Mouse (Mus musculus): ENCODE data around the gene Olfr224. TPM values are rescaled to one million over a fixed set of nuclear protein-coding genes. Genes with fewer than 3 reads are reported as not detected.

The Olfr224 gene
- polyA plus RNA-seq (2012; ENCODE audit: insufficient read depth, insufficient read length, missing spikeins), result not detected in 2 replicates

DNA sequence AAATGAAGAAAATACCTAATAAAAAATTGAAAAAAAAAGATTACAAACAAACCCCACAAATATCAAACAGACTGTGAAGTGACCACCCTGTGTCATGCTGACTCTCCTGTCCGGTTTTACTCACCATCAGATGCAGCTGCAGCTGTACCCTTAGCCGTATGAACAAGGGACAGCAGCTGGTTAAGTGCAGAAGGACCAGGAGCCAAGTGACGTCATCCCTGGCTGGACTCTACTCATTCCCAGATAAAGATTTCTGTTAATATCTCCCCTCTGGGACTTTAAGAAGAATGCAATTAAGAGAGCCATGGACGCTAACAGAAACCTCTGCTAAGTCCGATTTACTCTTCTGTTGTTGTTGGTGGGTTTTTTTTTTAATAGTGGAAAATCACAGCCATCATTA is at the start of gene Olfr224:
Olfr224 (minus strand) TSS at position 149 of the 400 bp plus-strand sequence.
- TF ChIP-seq POLR2A (IDR thresholded peaks at IDR 0.05; ENCODE audit: borderline replicate concordance, low read depth, low read length), result no peak
- no peak for TF ChIP-seq CTCF (IDR thresholded peaks at IDR 0.05; ENCODE audit: low read depth, low read length)
- Histone ChIP-seq H3K27ac (ENCODE audit: insufficient read depth, low read depth, low read length) (no peak within 1 kb of the TSS), H3K4me1 (ENCODE audit: control insufficient read depth, insufficient read depth, low read length) (no peaks in the 10 kb centered on the region), H3K4me3 (ENCODE audit: insufficient read depth, low read length) (no peak within 1 kb of the TSS)

DNA sequence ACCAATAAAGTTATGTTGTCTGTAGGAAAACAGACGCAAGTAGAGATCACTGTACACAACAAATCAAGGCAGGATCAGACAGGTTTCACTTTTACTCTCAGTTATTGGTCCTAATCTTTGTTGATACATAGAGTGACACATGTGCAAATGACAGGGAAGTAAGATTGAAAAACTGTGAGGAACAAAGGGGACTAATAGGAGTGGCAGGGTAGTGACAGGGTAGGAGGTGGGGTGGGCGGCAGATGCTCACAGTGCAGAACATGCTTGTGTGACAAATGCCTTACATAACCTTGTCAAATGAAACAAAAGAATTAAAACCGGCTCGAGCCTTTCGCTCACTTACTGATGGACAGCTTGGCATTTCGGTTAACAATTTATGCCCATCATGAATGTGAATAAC is 48.4 kb upstream of the Olfr224 start:
- Histone ChIP-seq H3K4me3 (ENCODE audit: insufficient read depth, low read length) (no peak overlapping the region), H3K4me1 (ENCODE audit: control insufficient read depth, insufficient read depth, low read length) (no peaks in the 10 kb centered on the region), H3K27ac (ENCODE audit: insufficient read depth, low read depth, low read length) (no peak overlapping the region)
- TF ChIP-seq CTCF (IDR thresholded peaks at IDR 0.05; ENCODE audit: low read depth, low read length) (no peak), POLR2A (IDR thresholded peaks at IDR 0.05; ENCODE audit: borderline replicate concordance, low read depth, low read length) (no peak)

- H3K4me3 ChIP-seq (ENCODE audit: insufficient read depth, low read length), result no peak overlapping the region
Measured at GRCm38 (mm10) chr11:58618369-58618768, 48.0 kb upstream of the Olfr224 start.

DNA sequence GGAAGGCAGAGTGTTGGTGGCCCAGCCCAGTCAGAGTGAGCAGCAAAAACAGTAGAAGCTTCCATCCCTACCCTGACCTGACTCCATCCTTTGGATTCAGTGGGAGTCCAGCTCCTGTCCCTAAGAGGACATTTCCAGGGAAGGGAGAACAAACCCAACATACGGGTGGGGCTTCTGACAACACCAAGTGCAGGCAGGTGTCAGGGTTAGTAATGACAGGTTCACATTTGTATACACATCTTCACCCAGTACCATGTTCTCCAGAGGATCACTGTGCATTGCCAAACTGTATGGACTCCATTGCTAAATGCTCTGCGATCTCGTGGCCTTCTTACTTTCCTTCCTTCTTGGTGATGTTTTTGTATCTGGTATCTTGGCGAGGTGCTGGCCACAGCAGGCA is 45.6 kb upstream of the Olfr224 start, which contains the start of gene 2210407C18Rik:
2210407C18Rik (minus strand) TSS at position 101 of the 400 bp plus-strand sequence.
- TF ChIP-seq CTCF (IDR thresholded peaks at IDR 0.05; ENCODE audit: low read depth, low read length), result no peak
- TF ChIP-seq POLR2A (IDR thresholded peaks at IDR 0.05; ENCODE audit: borderline replicate concordance, low read depth, low read length), result no peak
- no peaks in the 10 kb centered on the region for H3K4me1 ChIP-seq (ENCODE audit: control insufficient read depth, insufficient read depth, low read length)
- H3K4me3 ChIP-seq (ENCODE audit: insufficient read depth, low read length), result no peak within 1 kb of the TSS
- H3K27ac ChIP-seq (ENCODE audit: insufficient read depth, low read depth, low read length), result no peak within 1 kb of the TSS

More at GRCm38 (mm10) chr11:58618369-58618768, 48.0 kb upstream of the Olfr224 start:
- no peaks in the 10 kb centered on the region for H3K4me1 ChIP-seq (ENCODE audit: control insufficient read depth, insufficient read depth, low read length)
- no peak overlapping the region for H3K27ac ChIP-seq (ENCODE audit: insufficient read depth, low read depth, low read length)
- no peak for TF ChIP-seq CTCF (IDR thresholded peaks at IDR 0.05; ENCODE audit: low read depth, low read length)
- no peak for TF ChIP-seq POLR2A (IDR thresholded peaks at IDR 0.05; ENCODE audit: borderline replicate concordance, low read depth, low read length)

GRCm38 (mm10) chr11:58614526-58614925 is 44.2 kb upstream of the Olfr224 start:
- no peak overlapping the region for H3K27ac ChIP-seq (ENCODE audit: insufficient read depth, low read depth, low read length)
- TF ChIP-seq POLR2A (IDR thresholded peaks at IDR 0.05; ENCODE audit: borderline replicate concordance, low read depth, low read length) (no peak), CTCF (IDR thresholded peaks at IDR 0.05; ENCODE audit: low read depth, low read length) (no peak)
- no peak overlapping the region for H3K4me3 ChIP-seq (ENCODE audit: insufficient read depth, low read length)
- H3K4me1 ChIP-seq (ENCODE audit: control insufficient read depth, insufficient read depth, low read length), result no peaks in the 10 kb centered on the region

DNA sequence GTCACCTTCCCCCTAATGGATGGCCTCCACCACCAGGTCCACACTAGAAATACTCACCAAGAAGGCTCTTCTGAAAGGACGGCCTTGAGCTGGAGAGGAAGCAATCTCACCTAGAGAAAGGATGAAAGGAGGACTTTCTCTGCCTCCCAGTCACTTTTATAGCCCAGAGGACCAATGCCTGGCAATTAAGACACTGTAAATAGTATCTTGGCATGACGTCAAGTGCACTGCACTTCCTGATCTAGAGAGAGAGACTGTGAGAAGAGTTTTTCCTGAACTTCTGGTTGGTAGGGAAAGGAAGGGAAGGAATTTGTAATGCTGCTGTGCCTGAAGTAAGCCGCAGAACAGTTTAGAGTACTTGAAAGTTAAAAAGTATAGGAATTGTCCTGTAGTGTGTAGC is 43.0 kb upstream of the Olfr224 start:
- TF ChIP-seq POLR2A (IDR thresholded peaks at IDR 0.05; ENCODE audit: borderline replicate concordance, low read depth, low read length) (no peak), CTCF (IDR thresholded peaks at IDR 0.05; ENCODE audit: low read depth, low read length) (no peak)
- Histone ChIP-seq H3K27ac (ENCODE audit: insufficient read depth, low read depth, low read length) (no peak overlapping the region), H3K4me1 (ENCODE audit: control insufficient read depth, insufficient read depth, low read length) (no peaks in the 10 kb centered on the region), H3K4me3 (ENCODE audit: insufficient read depth, low read length) (no peak overlapping the region)

GRCm38 (mm10) chr11:58607030-58607429 is 36.7 kb upstream of the Olfr224 start:
- Histone ChIP-seq H3K4me1 (ENCODE audit: control insufficient read depth, insufficient read depth, low read length) (no peaks in the 10 kb centered on the region), H3K27ac (ENCODE audit: insufficient read depth, low read depth, low read length) (no peak overlapping the region), H3K4me3 (ENCODE audit: insufficient read depth, low read length) (no peak overlapping the region)
- TF ChIP-seq POLR2A (IDR thresholded peaks at IDR 0.05; ENCODE audit: borderline replicate concordance, low read depth, low read length) (no peak), CTCF (IDR thresholded peaks at IDR 0.05; ENCODE audit: low read depth, low read length) (no peak)

- Histone ChIP-seq H3K27ac (ENCODE audit: insufficient read depth, low read depth, low read length) (no peak overlapping the region), H3K4me3 (ENCODE audit: insufficient read depth, low read length) (no peak overlapping the region), H3K4me1 (ENCODE audit: control insufficient read depth, insufficient read depth, low read length) (no peaks in the 10 kb centered on the region)
- TF ChIP-seq CTCF (IDR thresholded peaks at IDR 0.05; ENCODE audit: low read depth, low read length) (no peak), POLR2A (IDR thresholded peaks at IDR 0.05; ENCODE audit: borderline replicate concordance, low read depth, low read length) (no peak)
Measured at GRCm38 (mm10) chr11:58606177-58606919, 36.0 kb upstream of the Olfr224 start.

DNA sequence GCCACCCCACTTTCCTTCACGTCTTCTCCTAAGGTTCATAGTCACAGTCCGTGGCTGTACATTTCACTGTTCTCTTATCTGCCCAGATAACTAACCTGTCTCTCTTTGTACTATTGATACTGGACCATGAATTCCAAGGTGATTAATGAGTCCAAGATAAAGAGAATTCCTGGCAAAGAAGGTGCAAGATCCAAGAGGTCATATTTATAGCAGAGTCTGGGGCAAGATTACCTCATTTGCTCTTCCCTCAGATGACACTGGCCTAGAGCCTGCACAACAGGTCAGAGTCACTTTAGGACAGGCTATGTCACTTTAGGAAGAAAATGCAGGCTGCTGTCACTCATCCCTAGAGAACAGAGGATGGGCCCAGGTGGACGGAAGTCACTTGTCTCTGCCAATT is 34.9 kb upstream of the Olfr224 start:
- Histone ChIP-seq H3K27ac (ENCODE audit: insufficient read depth, low read depth, low read length) (no peak overlapping the region), H3K4me1 (ENCODE audit: control insufficient read depth, insufficient read depth, low read length) (no peaks in the 10 kb centered on the region), H3K4me3 (ENCODE audit: insufficient read depth, low read length) (no peak overlapping the region)
- TF ChIP-seq CTCF (IDR thresholded peaks at IDR 0.05; ENCODE audit: low read depth, low read length) (no peak), POLR2A (IDR thresholded peaks at IDR 0.05; ENCODE audit: borderline replicate concordance, low read depth, low read length) (no peak)

GRCm38 (mm10) chr11:58604688-58605087 is 34.3 kb upstream of the Olfr224 start:
- H3K4me3 ChIP-seq (ENCODE audit: insufficient read depth, low read length), result no peak overlapping the region
- TF ChIP-seq POLR2A (IDR thresholded peaks at IDR 0.05; ENCODE audit: borderline replicate concordance, low read depth, low read length) (no peak), CTCF (IDR thresholded peaks at IDR 0.05; ENCODE audit: low read depth, low read length) (no peak)
- H3K4me1 ChIP-seq (ENCODE audit: control insufficient read depth, insufficient read depth, low read length), result no peaks in the 10 kb centered on the region
- no peak overlapping the region for H3K27ac ChIP-seq (ENCODE audit: insufficient read depth, low read depth, low read length)

All from bone marrow macrophage, adult 2 months (primary cell).